Mouse (Mus musculus): ENCODE measurements around the gene Tmc8. TPM values are rescaled to one million over a fixed set of nuclear protein-coding genes. Genes with fewer than 3 reads are reported as not detected.
A peak's percentile ranks its signal among the peaks of the same experiment; 100 is the strongest.
"Not testable (repeated sequence)": the region's sequence is repeated elsewhere in the genome, so short reads cannot be mapped to it uniquely, and the experiment has no call there.

Tmc8 gene
- total RNA-seq, 2 experiments from 2014 or later: 4.3 to 11.7 TPM

DNA sequence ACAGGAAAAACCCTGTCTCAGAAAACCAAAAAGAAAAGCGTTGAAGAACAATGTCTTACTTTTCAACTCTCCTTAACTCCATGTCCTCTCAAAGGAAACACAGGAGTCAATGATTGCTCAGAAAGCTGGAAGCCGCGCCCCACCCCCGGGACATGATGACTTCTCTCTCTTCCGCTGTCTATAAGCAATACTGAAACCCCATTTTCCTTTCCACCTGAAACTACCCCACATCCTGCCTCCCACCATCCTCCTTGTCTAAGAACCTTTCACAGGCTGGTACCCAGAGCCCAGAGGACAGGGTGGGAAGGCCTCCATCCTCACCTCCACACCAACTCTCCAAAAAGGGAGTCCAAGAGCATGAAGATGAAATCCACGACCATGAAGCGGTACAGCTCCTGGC is 9.5 kb upstream of the Tmc8 start:
- ATAC-seq (ENCODE audit: poor library complexity, severe bottlenecking): no peak

DNA sequence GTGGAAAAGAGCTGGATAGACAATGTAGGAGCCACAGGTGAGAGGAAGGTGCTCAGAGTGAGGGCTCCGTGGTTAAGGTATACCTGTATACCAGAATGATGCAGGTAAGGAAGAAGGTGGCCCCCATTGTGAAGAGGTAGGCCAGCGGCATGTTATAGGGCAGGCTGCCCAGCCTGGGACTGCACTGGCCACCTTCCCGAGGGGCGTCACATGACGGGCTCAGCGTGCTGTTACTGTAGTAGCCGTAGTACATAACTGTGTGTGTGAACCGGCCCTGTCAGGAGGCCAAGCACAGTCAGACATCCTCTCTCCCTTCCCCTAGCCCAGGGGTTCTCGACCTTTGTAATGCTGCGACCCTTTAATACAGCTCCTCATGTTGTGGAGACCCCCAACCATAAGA is 7.0 kb upstream of the Tmc8 start:
- no peak for ATAC-seq (ENCODE audit: poor library complexity, severe bottlenecking)

DNA sequence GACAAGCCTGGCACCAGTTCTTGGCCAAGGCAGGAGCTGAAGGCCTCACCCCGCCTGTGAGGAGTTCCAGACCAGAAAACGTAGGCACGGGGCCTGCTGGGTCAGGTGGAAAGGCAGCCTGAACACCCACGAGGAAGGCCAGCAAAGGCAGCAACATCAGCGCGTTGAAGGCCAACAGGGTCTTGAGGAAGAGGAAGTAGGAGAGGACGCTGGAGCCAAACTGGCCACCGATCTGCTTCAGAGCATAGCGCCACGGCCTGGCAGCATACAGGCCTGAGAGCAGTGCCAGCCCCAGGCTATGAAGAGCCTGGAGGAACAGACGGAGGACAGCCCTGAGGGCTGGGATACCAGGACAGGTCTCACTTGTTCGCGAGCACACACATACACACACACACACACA is 6.3 kb upstream of the Tmc8 start:
- ATAC-seq (ENCODE audit: poor library complexity, severe bottlenecking): peak; percentile 17; the same call in 1 of the 2 replicates

DNA sequence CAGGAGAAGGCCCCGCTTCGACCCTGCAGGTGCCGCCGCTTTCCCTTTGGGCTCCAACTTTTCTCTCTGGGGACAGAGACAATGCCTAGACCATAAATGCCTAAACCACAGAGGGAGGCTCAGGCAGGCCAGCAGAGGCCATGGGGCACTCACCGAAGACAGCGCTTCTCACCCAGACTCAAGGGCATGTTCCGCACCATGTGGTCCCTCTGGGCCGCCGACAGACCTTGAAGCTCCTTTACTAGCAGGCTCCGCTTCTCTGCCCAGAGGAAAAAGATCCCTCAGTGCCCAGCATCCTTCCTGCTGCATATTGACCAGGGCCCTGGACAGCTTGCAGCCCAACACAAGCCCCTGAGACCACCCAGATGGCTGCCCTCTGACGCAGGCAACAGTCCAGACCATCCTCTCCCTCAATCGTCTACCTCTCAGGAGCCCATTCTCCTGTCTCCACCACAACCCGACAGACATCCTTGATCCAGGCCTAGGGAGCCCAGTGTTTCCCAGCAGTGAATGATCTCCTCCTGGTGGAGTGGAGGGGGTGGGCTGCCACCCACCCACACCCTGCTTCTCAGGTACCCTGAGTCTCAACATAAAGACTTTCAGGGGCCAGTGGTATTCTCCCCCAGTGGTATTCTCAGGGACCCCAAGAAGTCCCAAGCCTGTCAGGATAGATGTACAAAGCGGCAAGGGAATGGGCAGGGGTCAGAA is 5.6 kb upstream of the Tmc8 start:
- ATAC-seq (ENCODE audit: poor library complexity, severe bottlenecking): no peak

DNA sequence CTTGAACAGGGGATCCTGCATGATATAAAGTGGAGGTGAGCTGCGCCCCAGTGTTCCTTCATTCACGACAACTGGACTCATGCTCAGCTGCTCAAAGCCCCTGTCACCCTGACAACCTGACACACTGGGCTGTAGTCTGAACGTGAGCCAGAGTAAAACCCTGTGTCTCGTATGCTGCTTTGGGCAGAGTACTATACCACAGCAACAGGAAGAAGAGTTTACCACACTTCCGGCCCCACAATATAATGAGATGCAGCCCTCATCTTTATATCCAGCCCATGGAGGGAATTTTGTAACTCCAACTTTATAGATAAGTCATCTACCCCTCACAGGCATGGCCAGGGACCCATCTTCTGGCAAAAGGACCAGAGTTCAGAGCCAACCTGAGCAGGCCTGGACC is 4.8 kb upstream of the Tmc8 start:
- ATAC-seq (ENCODE audit: poor library complexity, severe bottlenecking): no peak

DNA sequence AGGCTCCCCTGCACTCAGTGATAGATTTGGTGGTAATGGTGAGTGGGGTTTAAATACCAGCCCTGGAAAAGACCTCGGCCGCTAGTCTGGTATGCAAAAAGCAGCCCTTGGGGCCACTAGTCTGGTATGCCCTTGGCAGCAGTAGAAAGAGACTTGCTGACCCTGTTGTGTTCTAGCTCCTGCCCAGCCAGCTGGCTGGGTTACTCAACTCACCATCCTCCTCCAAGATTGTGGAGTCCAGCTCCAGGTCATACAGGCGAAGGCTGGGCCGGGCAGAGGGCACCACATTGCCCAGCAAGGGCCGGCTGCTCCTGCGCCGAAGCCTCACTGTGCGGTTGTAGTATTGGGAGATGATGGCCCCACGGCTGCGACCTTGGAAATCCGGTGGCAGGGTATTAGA is 3.8 kb upstream of the Tmc8 start:
- ATAC-seq (ENCODE audit: poor library complexity, severe bottlenecking): no peak

DNA sequence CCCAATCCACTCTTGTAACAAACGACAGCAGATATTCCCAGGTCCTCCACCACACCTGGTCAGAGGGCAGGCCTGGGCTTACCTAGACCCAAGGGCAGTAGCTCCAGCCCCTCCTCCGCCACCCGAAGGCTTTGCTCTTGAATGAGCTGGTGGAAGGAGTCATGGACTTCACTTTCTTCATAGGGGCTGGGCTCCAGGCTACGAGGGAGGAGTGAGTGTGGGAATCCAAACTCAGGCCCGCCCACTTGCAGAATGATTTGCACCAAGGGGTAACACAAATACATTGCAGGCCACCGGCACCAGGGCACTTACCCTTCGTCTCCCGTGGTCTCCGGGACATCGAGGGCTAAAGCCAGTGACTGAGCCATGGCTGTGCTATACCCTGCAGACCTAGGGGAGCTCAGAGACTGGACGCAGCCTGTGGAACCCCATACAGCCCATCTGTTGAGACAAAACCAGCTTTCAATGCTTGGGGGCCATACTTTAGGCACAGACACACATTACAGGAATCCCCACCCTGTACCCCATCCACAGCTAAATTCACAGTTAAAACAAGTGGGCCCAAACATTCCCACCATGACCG is 2.9 kb upstream of the Tmc8 start:
- no peak for ATAC-seq (ENCODE audit: poor library complexity, severe bottlenecking)

DNA sequence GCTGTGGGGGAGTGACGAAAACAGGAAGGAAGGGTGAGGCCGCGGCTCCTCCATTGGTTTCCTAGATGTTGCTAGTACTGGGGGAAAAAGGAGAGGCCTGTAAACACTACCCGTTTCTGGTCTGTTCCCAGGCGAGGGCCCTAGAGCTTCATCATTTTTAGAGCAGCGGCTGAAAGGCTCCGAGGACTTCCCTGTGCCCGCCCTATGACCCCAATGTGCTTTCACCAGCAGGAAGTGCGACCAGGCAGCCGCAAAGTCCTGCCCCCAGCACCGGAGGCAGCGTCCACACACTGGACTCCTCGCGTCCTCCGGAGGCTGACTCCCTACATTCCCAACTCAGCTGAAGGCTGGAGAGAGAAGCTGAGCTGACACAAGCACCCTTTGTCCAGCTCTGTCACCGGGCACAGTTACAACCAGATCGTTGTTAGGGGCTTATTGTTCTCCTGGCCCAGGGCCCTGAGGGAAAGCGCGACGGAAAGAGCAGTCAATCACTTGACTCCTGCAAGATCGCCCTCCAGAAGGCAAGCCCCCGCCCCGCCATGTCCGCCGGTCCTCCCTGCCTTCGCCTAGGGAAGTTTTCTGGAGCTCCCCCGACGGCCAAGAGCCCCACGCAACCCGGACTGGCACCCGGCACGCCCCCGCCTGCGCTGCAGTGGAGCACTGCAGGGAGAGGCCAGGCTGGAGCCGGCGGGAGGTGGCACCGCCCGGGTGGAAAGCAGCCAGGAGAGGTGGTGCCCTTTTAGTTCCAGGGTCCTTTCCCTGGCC is 2.3 kb upstream of the Tmc8 start:
- ATAC-seq (ENCODE audit: poor library complexity, severe bottlenecking): peak; percentile 28

DNA sequence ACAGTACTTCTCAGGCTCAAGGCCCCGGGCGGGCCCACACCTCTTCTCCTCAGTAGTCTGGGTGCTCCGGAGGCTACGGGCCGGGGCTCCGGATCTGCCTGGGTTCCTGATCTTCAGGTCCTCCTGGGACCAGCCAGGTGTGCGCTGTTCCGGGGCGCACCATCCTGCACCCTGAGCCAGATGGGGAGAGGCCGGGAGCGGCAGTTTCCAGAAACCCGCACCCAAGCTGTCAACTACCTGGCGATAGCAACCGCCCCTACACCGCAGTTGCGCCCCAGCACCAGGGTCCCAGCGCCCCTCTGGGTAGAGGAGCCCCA is 1.7 kb upstream of the Tmc8 start:
- no peak for ATAC-seq (ENCODE audit: poor library complexity, severe bottlenecking)

DNA sequence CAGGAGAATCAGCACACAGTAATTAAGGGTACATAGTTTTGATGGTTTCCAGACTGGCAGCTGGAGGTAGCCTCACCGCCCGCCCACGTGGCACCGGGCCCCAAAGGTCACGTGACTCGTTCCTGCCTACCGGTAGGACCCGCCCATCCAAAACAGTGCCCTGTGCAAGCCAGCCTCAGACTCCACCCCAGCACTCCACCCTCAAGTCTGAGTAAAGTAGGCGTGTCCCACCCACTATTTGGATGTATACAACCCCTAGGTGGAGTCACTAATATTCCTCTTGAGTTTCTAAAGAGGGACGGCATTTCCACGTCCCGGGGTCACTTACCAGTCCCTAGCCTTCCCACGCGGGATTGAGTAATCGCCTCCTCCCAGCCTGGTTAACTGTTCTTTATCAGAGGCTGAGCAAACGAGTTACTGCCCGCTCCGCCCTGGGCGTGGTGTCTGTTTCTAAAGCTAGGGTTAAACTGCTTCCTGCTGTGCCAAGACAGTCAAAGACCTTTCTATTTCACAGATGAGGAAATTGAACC is 1.2 kb upstream of the Tmc8 start:
- ATAC-seq (ENCODE audit: poor library complexity, severe bottlenecking): peak; percentile 47

DNA sequence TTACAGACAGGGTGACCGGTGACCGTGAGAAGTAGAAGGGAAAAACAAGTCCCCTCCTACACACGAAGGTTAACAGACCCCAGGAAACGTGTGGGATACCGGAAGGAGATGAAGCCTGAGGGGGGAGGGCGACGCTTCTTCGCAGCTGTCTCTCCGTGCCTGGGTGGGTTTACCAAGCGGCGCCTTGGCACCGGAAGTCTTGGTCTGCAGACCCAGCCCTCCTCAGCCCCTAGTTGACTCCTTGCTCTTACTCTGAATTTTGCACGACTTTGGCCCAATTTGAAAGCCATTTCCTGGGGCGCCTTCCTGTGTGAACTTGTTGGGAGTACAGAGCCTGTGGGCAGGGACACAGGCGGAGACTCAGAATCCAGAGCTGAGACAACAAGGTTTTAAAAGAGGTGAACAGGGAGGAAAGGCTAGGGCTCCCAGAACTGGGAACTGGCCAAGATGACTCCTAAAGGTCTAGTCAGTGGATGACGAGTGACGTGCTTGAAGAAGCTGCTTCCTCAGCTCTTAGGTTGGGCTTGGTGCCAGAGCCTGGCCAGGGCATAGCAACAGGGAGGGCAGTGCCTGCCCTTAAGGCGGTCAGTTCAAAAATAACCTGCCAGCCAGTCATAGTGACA is 566 bp upstream of the Tmc8 start:
- ATAC-seq (ENCODE audit: poor library complexity, severe bottlenecking): peak; percentile 19

DNA sequence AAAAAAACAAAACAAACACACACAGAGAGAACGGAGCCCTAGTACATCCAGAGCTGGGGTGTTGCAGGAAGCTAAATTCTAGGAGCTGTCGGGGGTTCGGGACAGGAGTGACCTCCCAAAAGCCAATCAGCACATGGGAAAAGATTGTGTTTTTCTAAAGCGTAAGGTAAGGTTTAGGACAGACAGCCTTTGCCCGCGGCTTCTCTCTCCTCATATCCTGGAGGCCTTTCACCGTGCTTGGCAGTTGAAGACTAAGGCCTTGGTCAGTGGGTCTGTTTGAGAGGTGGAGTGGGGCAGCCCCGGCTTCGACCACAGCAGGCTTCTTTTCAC is 794 bp downstream of the Tmc8 start:
- ATAC-seq (ENCODE audit: poor library complexity, severe bottlenecking): no peak

DNA sequence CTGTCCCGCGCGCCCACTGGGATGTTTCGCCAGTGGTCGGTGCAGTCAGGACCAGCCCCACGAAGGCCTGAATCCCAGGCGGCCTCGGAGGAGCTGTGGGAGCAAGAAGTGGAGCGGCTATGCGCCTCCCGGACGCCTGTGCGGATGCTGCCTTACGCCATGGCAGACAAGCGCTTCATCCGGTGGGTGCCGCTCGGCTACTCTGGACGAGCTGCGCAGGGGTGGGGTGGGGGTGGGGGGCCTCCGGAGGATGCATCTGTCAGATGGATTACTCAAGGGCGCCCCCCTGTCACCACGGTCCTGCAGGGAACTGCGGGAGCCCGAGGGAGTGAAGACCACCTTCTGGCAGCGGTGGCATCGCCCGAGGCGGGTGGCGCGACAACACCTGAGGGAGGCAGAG is 1.2 kb downstream of the Tmc8 start:
- ATAC-seq (ENCODE audit: poor library complexity, severe bottlenecking): no peak

DNA sequence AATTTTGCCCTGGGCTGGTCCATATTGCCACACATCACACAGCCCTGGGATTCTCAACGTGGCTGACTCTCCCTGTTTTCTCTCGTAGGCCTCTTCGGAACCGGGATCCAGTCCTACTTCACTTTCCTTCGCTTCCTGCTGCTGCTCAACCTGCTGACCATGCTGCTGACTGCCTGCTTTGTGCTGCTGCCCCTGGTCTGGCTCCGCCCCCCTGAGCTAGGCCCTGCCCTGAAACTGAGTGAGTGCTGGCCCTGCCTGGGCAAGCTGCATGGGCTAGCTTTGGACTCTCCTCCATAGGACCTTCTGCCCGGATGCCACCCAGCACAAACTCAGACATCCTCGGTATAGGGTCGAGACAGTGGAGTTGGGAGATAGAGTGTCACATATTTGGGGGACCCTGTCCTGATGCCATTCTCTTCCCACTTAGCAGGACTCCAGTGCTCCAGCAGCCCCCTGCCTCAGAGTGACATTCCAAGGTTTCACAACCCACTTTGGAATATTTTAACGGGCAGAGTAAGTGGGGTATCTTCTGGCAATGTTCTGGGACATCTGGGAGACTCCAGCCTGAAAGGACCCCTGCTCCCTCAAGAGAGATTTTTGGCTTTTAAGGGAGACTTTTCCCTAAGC is 1.9 kb downstream of the Tmc8 start:
- no peak for ATAC-seq (ENCODE audit: poor library complexity, severe bottlenecking)

DNA sequence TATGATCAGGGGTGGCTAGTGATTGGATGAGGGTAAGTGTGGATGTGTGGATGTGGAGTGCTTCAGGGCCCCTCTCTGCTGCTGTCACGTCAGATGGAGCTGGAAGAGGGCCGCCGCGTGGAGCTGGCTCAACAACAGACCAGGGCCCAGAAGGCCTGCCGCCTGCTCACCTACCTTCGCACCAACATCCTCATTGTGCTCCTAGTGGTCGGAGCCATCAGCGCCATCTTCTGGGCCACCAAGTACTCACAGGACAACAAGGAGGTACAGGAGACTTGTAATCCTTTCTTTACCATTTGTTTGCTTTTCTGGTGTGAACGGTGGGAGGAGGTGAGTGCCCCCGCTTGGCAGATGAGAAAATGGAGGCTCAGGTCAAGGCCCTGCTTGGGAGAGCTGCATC is 4.4 kb downstream of the Tmc8 start:
- peak; percentile 46 for ATAC-seq (ENCODE audit: poor library complexity, severe bottlenecking)

DNA sequence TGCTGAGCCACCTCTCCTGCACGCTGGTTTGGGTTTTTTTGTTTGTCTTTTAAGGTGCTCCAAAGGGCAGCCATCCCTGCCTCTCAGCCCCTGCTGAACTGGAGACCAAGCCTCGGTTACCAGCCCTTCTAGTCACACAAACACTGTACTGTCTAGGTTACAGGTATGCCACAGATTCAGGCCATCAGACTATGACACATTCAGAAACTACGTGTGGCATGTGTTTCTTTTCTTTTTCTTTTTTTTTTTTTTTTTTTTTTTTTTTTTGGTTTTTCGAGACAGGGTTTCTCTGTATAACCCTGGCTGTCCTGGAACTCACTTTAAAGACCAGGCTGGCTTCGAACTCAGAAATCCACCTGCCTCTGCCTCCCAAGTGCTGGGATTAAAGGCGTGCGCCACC is 6.6 kb downstream of the Tmc8 start:
- not testable (repeated sequence) for ATAC-seq (ENCODE audit: poor library complexity, severe bottlenecking)

DNA sequence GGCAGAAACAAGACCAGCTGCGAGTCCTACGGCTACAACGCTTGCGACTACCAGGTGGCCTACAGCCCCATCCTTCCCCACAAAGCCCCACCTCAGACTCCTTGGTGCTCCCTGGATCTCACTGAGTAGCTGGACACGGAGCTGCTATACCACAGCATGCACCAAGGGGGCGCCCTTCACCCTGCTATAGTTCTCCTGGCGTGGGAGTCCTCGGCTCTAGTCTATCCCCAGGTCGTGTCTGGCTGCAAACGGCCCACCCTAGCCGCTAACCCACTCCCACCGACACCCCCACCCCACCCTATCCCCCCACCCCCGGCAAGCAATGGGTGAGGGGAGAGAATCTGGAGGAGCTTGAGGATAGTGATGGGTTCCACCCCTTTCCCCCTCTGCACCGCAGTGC is 8.4 kb downstream of the Tmc8 start:
- peak; percentile 59 for ATAC-seq (ENCODE audit: poor library complexity, severe bottlenecking)

DNA sequence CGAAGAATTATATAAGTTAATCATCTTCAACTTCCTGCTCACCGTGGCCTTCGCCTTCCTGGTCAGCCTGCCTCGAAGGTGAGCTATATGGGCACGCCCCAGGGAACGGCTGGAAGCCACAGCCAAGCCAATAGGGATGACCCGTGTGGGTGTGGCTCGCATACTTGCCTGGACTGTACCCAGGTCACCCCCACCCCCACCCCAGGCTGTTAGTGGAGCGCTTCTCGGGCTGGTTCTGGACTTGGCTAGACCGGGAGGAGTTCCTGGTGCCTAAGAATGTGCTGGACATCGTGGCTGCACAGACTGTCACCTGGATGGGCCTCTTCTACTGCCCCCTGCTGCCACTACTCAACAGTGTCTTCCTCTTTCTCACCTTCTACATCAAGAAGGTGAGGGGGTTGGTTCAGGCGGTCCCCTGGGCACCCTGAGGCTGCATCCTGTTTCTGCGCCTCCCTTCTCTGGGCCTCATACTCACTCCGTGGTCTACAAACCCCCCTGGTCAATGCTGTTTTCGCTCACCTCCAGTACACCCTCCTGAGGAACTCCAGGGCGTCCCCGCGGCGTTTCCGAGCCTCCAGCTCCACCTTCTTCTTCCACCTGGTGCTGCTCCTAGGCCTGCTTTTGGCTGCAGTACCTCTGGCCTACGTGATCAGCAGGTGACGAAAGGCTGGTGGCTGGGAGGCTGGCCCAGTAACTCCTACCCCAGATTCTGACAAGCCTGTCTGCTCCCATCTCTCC is 9.0 kb downstream of the Tmc8 start:
- no peak for ATAC-seq (ENCODE audit: poor library complexity, severe bottlenecking)

DNA sequence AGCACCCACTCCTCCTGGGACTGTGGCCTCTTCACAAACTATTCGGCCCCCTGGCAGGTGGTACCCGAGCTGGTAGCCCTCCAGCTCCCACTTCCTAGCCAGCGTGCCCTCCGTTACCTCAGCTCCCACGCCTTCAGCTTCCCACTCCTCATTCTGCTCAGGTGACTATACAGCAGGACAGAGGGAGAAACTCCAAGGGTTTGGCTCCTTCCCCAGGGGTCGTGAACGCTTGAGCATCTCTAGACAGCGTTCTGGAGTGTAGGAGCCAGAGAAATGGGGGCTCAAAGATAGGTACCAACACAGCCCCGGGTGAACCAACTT is 9.5 kb downstream of the Tmc8 start:
- no peak for ATAC-seq (ENCODE audit: poor library complexity, severe bottlenecking)

DNA sequence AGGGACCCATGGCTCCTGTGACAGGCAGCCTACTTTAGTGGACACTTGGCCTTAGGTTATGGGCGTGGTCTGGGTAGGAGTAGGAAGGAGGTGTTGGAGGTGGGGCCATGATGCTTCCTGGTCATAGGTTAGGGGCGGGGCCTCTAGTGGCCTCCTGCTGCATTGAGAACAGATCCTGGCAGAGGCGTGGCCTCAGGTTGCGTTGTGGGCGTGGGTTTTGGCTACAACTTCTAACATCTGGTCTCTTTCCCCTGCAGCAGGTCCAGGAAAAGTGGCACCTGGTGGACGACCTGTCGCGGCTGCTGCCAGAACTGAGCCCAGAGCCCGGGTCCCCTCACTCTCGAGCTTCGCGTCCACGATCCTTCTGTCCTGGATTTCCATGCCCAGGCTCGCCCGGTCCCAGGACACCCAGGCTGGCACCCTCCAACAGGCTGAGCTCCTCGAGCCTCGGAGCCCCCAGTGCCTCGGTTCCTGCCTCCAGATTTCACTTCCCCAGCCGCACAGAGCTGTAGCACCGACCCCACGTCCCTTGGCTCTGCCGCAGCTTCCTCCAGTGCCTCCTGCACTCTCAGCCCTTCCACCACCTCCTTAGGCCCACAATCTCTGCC is 10.5 kb downstream of the Tmc8 start:
- peak; percentile 91 for ATAC-seq (ENCODE audit: poor library complexity, severe bottlenecking)

All from megakaryocyte, adult 5-6 weeks (primary cell).